Mouse (Mus musculus): ENCODE results near the gene Elof1. TPM values are rescaled to one million over a fixed set of nuclear protein-coding genes. Genes with fewer than 3 reads are reported as not detected.

The Elof1 gene
- polyA plus RNA-seq, 1 experiment from 2014 or later, result 185 TPM

DNA sequence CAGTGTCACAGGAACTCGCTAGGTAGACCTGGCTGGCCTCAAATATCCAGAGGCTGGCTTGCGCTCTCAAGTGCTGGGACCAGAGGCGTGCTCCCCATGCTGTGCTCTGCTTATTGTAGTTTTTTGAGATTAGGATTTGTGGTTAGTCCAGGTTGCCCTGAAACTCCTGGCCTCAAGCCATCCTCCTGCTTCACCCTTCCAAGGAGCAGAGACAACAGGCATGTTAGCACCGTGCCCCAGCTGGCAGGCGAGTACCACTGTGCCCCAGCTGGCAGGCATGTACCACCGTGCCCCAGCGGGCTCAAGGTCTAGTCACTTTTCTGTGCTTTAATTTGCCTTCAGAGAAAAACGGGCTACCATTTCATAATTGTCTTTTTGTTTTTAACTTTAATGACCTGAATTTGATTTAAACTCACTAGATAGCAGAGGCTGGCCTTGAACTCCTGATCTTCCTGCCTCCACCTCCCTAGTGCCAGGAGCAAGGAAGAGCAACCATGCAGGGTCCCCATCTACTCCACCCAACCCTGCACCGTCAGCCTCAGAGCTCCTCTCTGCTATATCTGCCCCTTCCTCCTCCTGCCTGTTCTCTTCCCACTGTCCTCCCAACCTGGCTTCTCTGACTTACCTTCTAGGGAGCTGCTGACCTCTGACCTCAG, 18.1 kb upstream of the Elof1 start:
- Histone ChIP-seq H3K36me3 (no peaks in the 10 kb centered on the region), H3K4me2 (replicated peaks) (no peak overlapping the region), H3K4me3 (no peak overlapping the region), H3K4me1 (peaks cover 12% of the 10 kb centered on the region; the same call in 1 of the 2 replicates), H3K27me3 (peaks cover 28% of the 10 kb centered on the region), H3K9me3 (no peaks in the 10 kb centered on the region), H3K9ac (no peak overlapping the region), H3K27ac (no peak overlapping the region)
- no peak for ATAC-seq (ENCODE audit: insufficient number of reproducible peaks, insufficient read depth, low FRiP score, low TSS enrichment)
- 80% methylated on average over 9 of the region's 9 CpGs for WGBS

- H3K4me3 ChIP-seq, result no peak overlapping the region
- no peak overlapping the region for H3K9ac ChIP-seq
- 84% methylated on average over 7 of the region's 7 CpGs for WGBS
- no peaks in the 10 kb centered on the region for H3K36me3 ChIP-seq
- peaks cover 28% of the 10 kb centered on the region for H3K27me3 ChIP-seq
- H3K4me1 ChIP-seq, result peaks cover 12% of the 10 kb centered on the region; the same call in 1 of the 2 replicates
- H3K27ac ChIP-seq, result no peak overlapping the region
- H3K9me3 ChIP-seq, result no peaks in the 10 kb centered on the region
- no peak overlapping the region for H3K4me2 ChIP-seq (replicated peaks)
- ATAC-seq (ENCODE audit: insufficient number of reproducible peaks, insufficient read depth, low FRiP score, low TSS enrichment), result no peak
These were observed 17.4 kb upstream of the Elof1 start for GRCm38 (mm10) chr9:22134246-22134890.

- Histone ChIP-seq H3K9ac (0 out of 2 replicates have a peak overlapping the region, but pooled peaks have one; percentile 35), H3K4me3 (peak overlapping the region; percentile 37)
- ATAC-seq (ENCODE audit: insufficient number of reproducible peaks, insufficient read depth, low FRiP score, low TSS enrichment), result no peak
These were observed 15.2 kb upstream of the Elof1 start for GRCm38 (mm10) chr9:22132220-22132619.

DNA sequence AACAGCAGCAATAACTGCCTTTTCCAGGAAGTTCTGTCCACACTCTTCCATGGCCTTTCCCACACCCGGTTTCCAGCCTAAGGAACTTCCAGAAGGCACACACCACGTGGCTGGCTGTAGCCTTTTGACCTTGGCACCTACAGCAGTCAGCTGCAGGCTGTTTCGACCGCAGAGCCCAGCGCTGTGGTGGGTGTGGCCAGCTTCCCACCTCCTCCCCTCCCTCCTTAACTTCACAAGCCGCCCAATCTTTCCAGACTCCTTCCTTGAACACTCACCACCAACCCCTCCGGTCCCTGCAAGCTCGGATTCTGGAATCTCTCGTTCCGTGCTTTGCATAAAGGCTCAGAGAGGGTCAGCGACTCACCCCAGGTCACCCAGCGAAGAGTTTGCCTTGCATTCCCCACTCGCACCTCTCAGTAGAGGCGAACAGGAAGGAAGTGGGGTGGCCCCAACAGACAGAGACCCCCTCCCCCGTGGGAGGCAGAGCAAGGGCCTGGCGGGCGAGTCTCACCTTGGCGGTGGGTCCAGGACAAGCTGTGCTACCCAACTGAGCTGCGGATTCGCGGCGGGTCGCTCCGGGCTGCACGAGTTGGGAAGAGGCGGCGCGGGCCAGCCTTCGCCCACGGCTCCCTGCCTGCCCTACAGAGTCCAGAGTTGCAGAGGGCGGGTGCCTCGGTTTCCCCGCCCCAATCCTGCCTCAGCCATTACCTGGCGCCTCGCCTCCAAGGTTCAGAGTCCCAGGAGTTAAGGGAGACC, 14.4 kb upstream of the Elof1 start:
- Histone ChIP-seq H3K4me1 (peaks cover 10% of the 10 kb centered on the region; the same call in 1 of the 2 replicates), H3K4me3 (peak overlapping the region; percentile 37), H3K4me2 (replicated peaks) (peak overlapping the region; percentile 58), H3K27ac (no peak overlapping the region), H3K9me3 (no peaks in the 10 kb centered on the region), H3K27me3 (peaks cover 20% of the 10 kb centered on the region), H3K9ac (peak overlapping the region; percentile 35; the same call in 1 of the 2 replicates), H3K36me3 (no peaks in the 10 kb centered on the region)
- WGBS, result 3% methylated on average over 35 of the region's 35 CpGs
- no peak for ATAC-seq (ENCODE audit: insufficient number of reproducible peaks, insufficient read depth, low FRiP score, low TSS enrichment)

More at GRCm38 (mm10) chr9:22132220-22132619, 15.2 kb upstream of the Elof1 start:
- Histone ChIP-seq H3K27me3 (peaks cover 28% of the 10 kb centered on the region), H3K4me2 (replicated peaks) (peak overlapping the region; percentile 58), H3K27ac (no peak overlapping the region), H3K36me3 (no peaks in the 10 kb centered on the region), H3K4me1 (peaks cover 12% of the 10 kb centered on the region; the same call in 1 of the 2 replicates), H3K9me3 (no peaks in the 10 kb centered on the region)
- 45% methylated on average over 11 of the region's 11 CpGs for WGBS

GRCm38 (mm10) chr9:22125246-22126027, 8.5 kb upstream of the Elof1 start:
- H3K27ac ChIP-seq, result no peak overlapping the region

DNA sequence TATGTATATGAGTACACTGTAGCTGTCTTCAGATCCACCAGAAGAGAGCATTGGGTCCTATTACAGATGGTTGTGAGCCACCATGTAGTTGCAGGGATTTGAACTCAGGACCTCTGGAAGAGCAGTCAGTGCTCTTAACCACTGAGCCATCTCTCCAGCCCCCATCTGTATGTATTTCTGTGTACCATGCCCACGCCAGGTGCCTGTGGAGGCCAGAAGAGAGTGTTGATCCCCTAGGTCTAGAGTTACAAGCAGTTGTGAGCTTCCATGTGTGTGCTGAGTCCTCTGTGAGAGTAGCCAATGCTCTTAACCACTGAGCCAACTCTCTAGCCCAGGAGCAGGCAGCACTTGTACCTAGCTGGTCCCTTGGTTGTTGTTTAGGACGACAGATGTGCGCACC, 7.2 kb upstream of the Elof1 start:
- Histone ChIP-seq H3K4me3 (no peak overlapping the region), H3K27ac (no peak overlapping the region), H3K9me3 (no peaks in the 10 kb centered on the region), H3K36me3 (no peaks in the 10 kb centered on the region), H3K4me1 (no peaks in the 10 kb centered on the region), H3K27me3 (no peaks in the 10 kb centered on the region), H3K9ac (no peak overlapping the region), H3K4me2 (replicated peaks) (no peak overlapping the region)
- 89% methylated on average over 3 of the region's 3 CpGs for WGBS
- no peak for ATAC-seq (ENCODE audit: insufficient number of reproducible peaks, insufficient read depth, low FRiP score, low TSS enrichment)

More at GRCm38 (mm10) chr9:22125246-22126027, 8.5 kb upstream of the Elof1 start:
- H3K4me1 ChIP-seq, result no peaks in the 10 kb centered on the region
- WGBS, result 87% methylated on average over 15 of the region's 15 CpGs
- H3K4me2 ChIP-seq (replicated peaks), result no peak overlapping the region
- no peaks in the 10 kb centered on the region for H3K36me3 ChIP-seq
- H3K9me3 ChIP-seq, result no peaks in the 10 kb centered on the region
- H3K4me3 ChIP-seq, result no peak overlapping the region
- no peak for ATAC-seq (ENCODE audit: insufficient number of reproducible peaks, insufficient read depth, low FRiP score, low TSS enrichment)
- peaks cover 2% of the 10 kb centered on the region; the same call in 1 of the 2 replicates for H3K27me3 ChIP-seq
- H3K9ac ChIP-seq, result no peak overlapping the region

DNA sequence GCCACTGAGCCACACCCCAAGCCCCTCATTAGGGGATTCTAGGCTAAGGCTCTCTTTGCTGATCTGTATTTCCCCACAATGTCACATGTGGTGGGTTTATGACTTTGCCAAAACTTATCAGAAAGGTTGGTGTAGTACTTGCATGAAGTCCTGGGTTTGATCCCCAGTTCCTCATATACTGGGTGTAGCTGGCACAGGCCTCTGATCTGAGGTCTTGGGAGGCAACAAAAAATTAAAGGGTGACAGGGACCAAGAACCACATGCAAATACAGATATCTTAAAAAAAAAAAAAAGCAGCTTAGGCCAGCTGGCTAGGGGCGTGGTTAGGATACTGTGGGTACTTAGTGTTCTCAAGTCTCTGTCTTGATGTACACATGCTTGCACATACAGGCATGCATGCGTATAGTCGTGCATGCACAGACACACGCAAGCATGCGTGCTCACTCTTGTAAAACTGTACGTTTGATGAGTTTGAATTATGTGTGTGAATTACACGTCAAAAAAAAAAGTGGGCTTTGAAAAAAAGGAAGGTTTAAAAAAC, 6.2 kb upstream of the Elof1 start:
- H3K4me1 ChIP-seq, result no peaks in the 10 kb centered on the region
- ATAC-seq (ENCODE audit: insufficient number of reproducible peaks, insufficient read depth, low FRiP score, low TSS enrichment), result no peak
- no peaks in the 10 kb centered on the region for H3K9me3 ChIP-seq
- H3K4me3 ChIP-seq, result no peak overlapping the region
- H3K36me3 ChIP-seq, result no peaks in the 10 kb centered on the region
- H3K4me2 ChIP-seq (replicated peaks), result no peak overlapping the region
- no peak overlapping the region for H3K9ac ChIP-seq
- WGBS, result 84% methylated on average over 7 of the region's 7 CpGs
- H3K27me3 ChIP-seq, result no peaks in the 10 kb centered on the region
- no peak overlapping the region for H3K27ac ChIP-seq

GRCm38 (mm10) chr9:22122005-22122404, 5.0 kb upstream of the Elof1 start:
- Histone ChIP-seq H3K36me3 (no peaks in the 10 kb centered on the region), H3K27ac (no peak overlapping the region), H3K4me1 (no peaks in the 10 kb centered on the region), H3K9me3 (no peaks in the 10 kb centered on the region), H3K9ac (no peak overlapping the region), H3K27me3 (no peaks in the 10 kb centered on the region), H3K4me2 (replicated peaks) (no peak overlapping the region), H3K4me3 (no peak overlapping the region)
- ATAC-seq (ENCODE audit: insufficient number of reproducible peaks, insufficient read depth, low FRiP score, low TSS enrichment), result no peak
- WGBS, result 86% methylated on average over 3 of the region's 3 CpGs

DNA sequence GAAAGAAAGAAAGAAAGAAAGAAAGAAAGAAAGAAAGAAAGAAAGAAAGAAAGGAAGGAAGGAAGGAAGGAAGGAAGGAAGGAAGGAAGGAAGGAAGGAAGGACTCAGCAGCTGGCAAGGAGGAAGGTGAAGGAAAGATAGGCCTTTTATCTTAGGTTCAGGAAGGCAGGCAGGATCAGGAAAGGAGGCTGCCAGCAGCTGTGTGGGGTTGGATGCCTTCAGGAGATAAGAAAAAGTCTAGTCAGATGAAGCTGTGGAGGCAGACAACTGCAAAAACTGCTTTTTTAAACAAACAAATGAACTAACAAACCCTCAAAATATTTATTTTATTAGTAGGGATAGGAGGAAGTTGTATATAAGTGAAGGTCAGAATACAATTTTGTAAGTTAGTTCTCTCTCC, 4.6 kb upstream of the Elof1 start:
- H3K9ac ChIP-seq, result no peak overlapping the region
- no peaks in the 10 kb centered on the region for H3K4me1 ChIP-seq
- no peaks in the 10 kb centered on the region for H3K9me3 ChIP-seq
- no peak for ATAC-seq (ENCODE audit: insufficient number of reproducible peaks, insufficient read depth, low FRiP score, low TSS enrichment)
- H3K27me3 ChIP-seq, result no peaks in the 10 kb centered on the region
- no peak overlapping the region for H3K4me2 ChIP-seq (replicated peaks)
- no peaks in the 10 kb centered on the region for H3K36me3 ChIP-seq
- H3K27ac ChIP-seq, result no peak overlapping the region
- no peak overlapping the region for H3K4me3 ChIP-seq

DNA sequence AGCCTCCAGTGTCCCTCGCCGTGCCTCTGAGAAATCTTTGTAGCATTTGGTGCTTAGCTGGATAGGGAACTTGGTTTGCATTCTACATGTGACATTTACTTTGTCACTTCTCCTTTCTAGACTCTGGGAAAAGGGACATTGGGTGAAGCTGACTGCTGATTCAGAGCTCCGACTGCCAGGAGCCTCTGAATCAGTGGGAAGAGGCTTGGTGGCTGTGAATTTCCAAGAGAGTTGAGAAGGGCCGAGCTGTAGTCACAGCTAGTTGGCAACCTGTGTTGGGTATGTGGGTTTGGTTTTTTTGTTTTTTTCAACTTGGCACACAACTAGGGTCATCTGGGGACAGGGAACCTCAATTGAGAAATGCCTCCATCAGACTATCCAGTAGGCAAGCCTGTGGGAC, 2.6 kb upstream of the Elof1 start:
- H3K4me1 ChIP-seq, result peaks cover 9% of the 10 kb centered on the region
- ATAC-seq (ENCODE audit: insufficient number of reproducible peaks, insufficient read depth, low FRiP score, low TSS enrichment), result no peak
- H3K4me3 ChIP-seq, result no peak overlapping the region
- H3K27ac ChIP-seq, result no peak overlapping the region
- H3K36me3 ChIP-seq, result no peaks in the 10 kb centered on the region
- WGBS, result 96% methylated on average over 4 of the region's 4 CpGs
- no peak overlapping the region for H3K4me2 ChIP-seq (replicated peaks)
- no peaks in the 10 kb centered on the region for H3K9me3 ChIP-seq
- H3K9ac ChIP-seq, result no peak overlapping the region
- H3K27me3 ChIP-seq, result no peaks in the 10 kb centered on the region

Measured in embryonic facial prominence, embryonic 12.5 days (tissue).